Mouse (Mus musculus): Measurements from ENCODE around the gene Gart. TPM values are rescaled to one million over a fixed set of nuclear protein-coding genes. Genes with fewer than 3 reads are reported as not detected.
"Not testable (repeated sequence)": the region's sequence is repeated elsewhere in the genome, so short reads cannot be mapped to it uniquely, and the experiment has no call there.

Gene Gart
- polyA plus RNA-seq, 1 experiment = 29.5 TPM

DNA sequence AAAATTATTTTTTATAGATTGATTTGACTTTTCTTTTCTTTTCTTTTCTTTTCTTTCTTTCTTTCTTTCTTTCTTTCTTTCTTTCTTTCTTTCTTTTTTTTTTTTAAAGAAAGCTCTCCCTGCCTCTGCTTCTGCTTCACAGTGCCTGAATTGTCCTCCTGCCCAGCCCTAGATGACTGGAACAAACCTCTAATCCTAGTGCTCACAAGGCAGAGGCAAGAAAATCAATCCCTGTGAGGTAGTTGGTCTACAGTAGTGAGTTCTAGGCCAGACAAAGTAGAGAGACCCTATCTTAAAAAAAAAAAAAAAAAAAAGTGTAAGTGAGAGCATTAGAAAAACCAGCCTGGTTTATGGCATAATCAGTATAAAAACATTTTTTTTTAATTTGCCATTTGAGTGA, 3.0 kb upstream of the Gart start:
- TF ChIP-seq CTCF (IDR thresholded peaks at IDR 0.05; ENCODE audit: insufficient read depth, low read length) (no peak), POLR2A (IDR thresholded peaks at IDR 0.05; ENCODE audit: borderline replicate concordance, extremely low read depth, low read depth, low read length) (no peak)
- no peaks in the 10 kb centered on the region for H3K4me1 ChIP-seq (ENCODE audit: control insufficient read depth, insufficient read depth, low read length)
- no peak overlapping the region for H3K4me3 ChIP-seq (replicated peaks; ENCODE audit: extremely low read depth, low read depth, low read length)
- DNase-seq = no peak

DNA sequence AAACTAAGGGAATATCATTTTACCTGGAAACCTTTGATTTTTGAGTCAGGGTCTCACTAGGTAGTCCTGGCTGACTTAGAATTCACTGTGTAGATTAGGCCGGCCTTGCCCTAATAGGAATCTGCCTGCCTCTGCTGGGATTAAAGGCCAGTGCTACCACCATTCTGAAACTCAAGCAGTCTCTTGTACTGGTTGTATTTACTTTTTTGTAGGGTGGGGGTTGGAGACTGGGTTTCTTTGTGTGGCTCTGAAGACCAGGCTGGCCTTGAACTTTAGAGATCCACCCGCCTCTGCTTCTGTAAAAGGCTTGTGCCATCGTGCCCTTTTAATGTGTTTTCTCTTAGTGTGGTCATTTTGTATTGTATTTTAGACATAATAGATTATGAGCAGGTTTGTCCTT, 2.5 kb upstream of the Gart start:
- WGBS = 25% methylated on average over 3 of the region's 3 CpGs
- Histone ChIP-seq H3K4me1 (ENCODE audit: control insufficient read depth, insufficient read depth, low read length) (no peaks in the 10 kb centered on the region), H3K4me3 (replicated peaks; ENCODE audit: extremely low read depth, low read depth, low read length) (no peak overlapping the region)
- DNase-seq = no peak
- TF ChIP-seq POLR2A (IDR thresholded peaks at IDR 0.05; ENCODE audit: borderline replicate concordance, extremely low read depth, low read depth, low read length) = no peak
- TF ChIP-seq CTCF (IDR thresholded peaks at IDR 0.05; ENCODE audit: insufficient read depth, low read length) = no peak

GRCm38 (mm10) chr16:91648220-91648550, 1.4 kb upstream of the Gart start:
- Histone ChIP-seq H3K4me1 (ENCODE audit: control insufficient read depth, insufficient read depth, low read length) (no peaks in the 10 kb centered on the region), H3K4me3 (replicated peaks; ENCODE audit: extremely low read depth, low read depth, low read length) (peak overlapping the region; percentile 82)
- WGBS = 1% methylated on average over 25 of the region's 25 CpGs
- no peak for TF ChIP-seq CTCF (IDR thresholded peaks at IDR 0.05; ENCODE audit: insufficient read depth, low read length)
- peak; percentile 58; the same call in 1 of the 2 replicates for TF ChIP-seq POLR2A (IDR thresholded peaks at IDR 0.05; ENCODE audit: borderline replicate concordance, extremely low read depth, low read depth, low read length)
- peak; percentile 82 for DNase-seq

GRCm38 (mm10) chr16:91647461-91648219, 888 bp upstream of the Gart start, which contains the start of gene Son:
Son (plus strand) TSS chr16:91647506.
- peak; percentile 93 for DNase-seq
- H3K4me1 ChIP-seq (ENCODE audit: control insufficient read depth, insufficient read depth, low read length) = no peaks in the 10 kb centered on the region
- under 1% methylated on average over 70 of the region's 70 CpGs for WGBS
- TF ChIP-seq POLR2A (IDR thresholded peaks at IDR 0.05; ENCODE audit: borderline replicate concordance, extremely low read depth, low read depth, low read length) (peak; percentile 97), CTCF (IDR thresholded peaks at IDR 0.05; ENCODE audit: insufficient read depth, low read length) (no peak)
- H3K4me3 ChIP-seq (replicated peaks; ENCODE audit: extremely low read depth, low read depth, low read length) = peak within 1 kb of the TSS; percentile 98

GRCm38 (mm10) chr16:91645995-91646602, 653 bp downstream of the Gart start:
- 5% methylated on average over 11 of the region's 11 CpGs for WGBS
- TF ChIP-seq CTCF (IDR thresholded peaks at IDR 0.05; ENCODE audit: insufficient read depth, low read length) (no peak), POLR2A (IDR thresholded peaks at IDR 0.05; ENCODE audit: borderline replicate concordance, extremely low read depth, low read depth, low read length) (no peak)
- Histone ChIP-seq H3K4me3 (replicated peaks; ENCODE audit: extremely low read depth, low read depth, low read length) (peak overlapping the region; percentile 98), H3K4me1 (ENCODE audit: control insufficient read depth, insufficient read depth, low read length) (no peaks in the 10 kb centered on the region)
- no peak for DNase-seq

DNA sequence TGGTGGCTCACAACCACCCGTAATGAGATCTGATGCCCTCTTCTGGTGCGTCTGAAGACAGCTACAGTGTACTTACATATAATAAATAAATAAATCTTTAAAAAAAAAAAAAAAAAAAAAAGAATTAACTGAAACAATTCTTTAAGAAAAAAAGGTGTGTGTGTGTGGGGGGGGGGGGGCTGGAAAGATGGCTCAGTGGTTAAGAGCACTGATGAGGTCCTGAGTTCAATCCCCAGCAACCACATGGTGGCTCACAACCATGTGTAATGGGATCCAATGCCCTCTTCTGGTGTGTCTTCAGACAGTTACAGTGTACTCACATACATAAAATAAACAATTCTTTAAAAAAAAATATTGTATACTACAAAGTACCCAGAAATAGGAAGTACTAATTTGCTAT, 1.3 kb downstream of the Gart start:
- H3K4me3 ChIP-seq (replicated peaks; ENCODE audit: extremely low read depth, low read depth, low read length); H3K4me1 ChIP-seq (ENCODE audit: control insufficient read depth, insufficient read depth, low read length); DNase-seq: not testable (repeated sequence)
- 40% methylated on average over 1 of the region's 2 CpGs for WGBS

DNA sequence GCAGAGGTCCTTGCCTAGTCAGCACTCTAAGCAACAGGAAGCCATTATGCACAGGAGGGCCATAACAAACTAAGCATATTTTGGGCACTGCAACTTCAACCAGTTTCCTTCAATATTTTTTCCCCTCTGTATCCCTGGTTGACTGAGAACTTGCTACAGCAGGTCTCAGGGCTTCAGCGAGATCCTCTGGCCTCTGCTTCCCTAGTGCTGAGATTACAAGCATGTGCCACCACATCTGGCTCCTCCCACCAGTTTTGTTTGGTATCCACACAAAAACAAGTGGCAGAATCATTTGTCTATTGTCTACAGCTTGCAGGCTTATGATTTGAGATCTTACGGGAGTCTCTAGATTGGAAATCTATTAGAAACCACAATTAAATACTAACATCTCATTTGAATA, 1.9 kb downstream of the Gart start:
- TF ChIP-seq CTCF (IDR thresholded peaks at IDR 0.05; ENCODE audit: insufficient read depth, low read length) (no peak), POLR2A (IDR thresholded peaks at IDR 0.05; ENCODE audit: borderline replicate concordance, extremely low read depth, low read depth, low read length) (no peak)

DNA sequence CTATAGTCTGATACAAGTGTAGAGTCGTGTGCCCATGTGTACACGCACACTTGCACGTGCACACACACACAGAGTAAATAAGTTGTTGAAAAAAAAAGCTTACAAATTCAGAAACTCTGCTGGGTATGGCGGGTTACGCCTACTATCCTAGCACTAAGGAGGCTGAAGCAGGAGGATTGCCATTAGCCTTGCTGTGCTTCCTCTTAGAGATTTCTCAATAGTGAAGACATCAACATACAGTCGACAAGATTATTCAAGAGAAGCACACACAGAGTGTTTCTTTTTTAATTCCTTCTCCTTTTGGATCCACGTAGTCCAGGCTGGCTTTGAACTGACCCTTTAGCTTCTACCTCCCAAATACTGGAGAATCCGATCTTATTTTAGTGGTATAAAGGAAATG, 6.6 kb downstream of the Gart start:
- Histone ChIP-seq H3K4me1 (ENCODE audit: control insufficient read depth, insufficient read depth, low read length) (no peaks in the 10 kb centered on the region), H3K4me3 (replicated peaks; ENCODE audit: extremely low read depth, low read depth, low read length) (no peak overlapping the region)
- DNase-seq = no peak
- no peak for TF ChIP-seq CTCF (IDR thresholded peaks at IDR 0.05; ENCODE audit: insufficient read depth, low read length)
- TF ChIP-seq POLR2A (IDR thresholded peaks at IDR 0.05; ENCODE audit: borderline replicate concordance, extremely low read depth, low read depth, low read length) = no peak
- WGBS = 90% methylated on average over 8 of the region's 8 CpGs

More for the DNA sequence above, 1.9 kb downstream of the Gart start:
- no peak for DNase-seq
- WGBS = 77% methylated on average over 2 of the region's 2 CpGs
- no peak overlapping the region for H3K4me3 ChIP-seq (replicated peaks; ENCODE audit: extremely low read depth, low read depth, low read length)
- H3K4me1 ChIP-seq (ENCODE audit: control insufficient read depth, insufficient read depth, low read length) = no peaks in the 10 kb centered on the region

- TF ChIP-seq POLR2A (IDR thresholded peaks at IDR 0.05; ENCODE audit: borderline replicate concordance, extremely low read depth, low read depth, low read length) (no peak), CTCF (IDR thresholded peaks at IDR 0.05; ENCODE audit: insufficient read depth, low read length) (no peak)
Measured at GRCm38 (mm10) chr16:91639636-91640035, 7.1 kb downstream of the Gart start.

GRCm38 (mm10) chr16:91639161-91639560, 7.6 kb downstream of the Gart start:
- DNase-seq = no peak
- 93% methylated on average over 5 of the region's 5 CpGs for WGBS
- no peak for TF ChIP-seq CTCF (IDR thresholded peaks at IDR 0.05; ENCODE audit: insufficient read depth, low read length)
- Histone ChIP-seq H3K4me1 (ENCODE audit: control insufficient read depth, insufficient read depth, low read length) (no peaks in the 10 kb centered on the region), H3K4me3 (replicated peaks; ENCODE audit: extremely low read depth, low read depth, low read length) (no peak overlapping the region)

More at GRCm38 (mm10) chr16:91639636-91640035, 7.1 kb downstream of the Gart start:
- H3K4me1 ChIP-seq (ENCODE audit: control insufficient read depth, insufficient read depth, low read length) = no peaks in the 10 kb centered on the region
- DNase-seq = no peak
- WGBS = 98% methylated on average over 2 of the region's 2 CpGs
- no peak overlapping the region for H3K4me3 ChIP-seq (replicated peaks; ENCODE audit: extremely low read depth, low read depth, low read length)
